Mouse (Mus musculus): ENCODE measurements around the gene Il34. TPM values are rescaled to one million over a fixed set of nuclear protein-coding genes. Genes with fewer than 3 reads are reported as not detected.
A peak's percentile ranks its signal among the peaks of the same experiment; 100 is the strongest.

The Il34 gene
- polyA plus RNA-seq, 1 experiment = 3.6 TPM

- no peaks in the 10 kb centered on the region for H3K4me1 ChIP-seq (ENCODE audit: control insufficient read depth, insufficient read depth, insufficient read length, low read length)
- no peak overlapping the region for H3K4me3 ChIP-seq (ENCODE audit: insufficient read depth, low read depth, low read length)
These were observed 12.9 kb upstream of the Il34 start for GRCm38 (mm10) chr8:110818593-110818992.

GRCm38 (mm10) chr8:110816990-110817389 is 11.3 kb upstream of the Il34 start:
- no peaks in the 10 kb centered on the region for H3K4me1 ChIP-seq (ENCODE audit: control insufficient read depth, insufficient read depth, insufficient read length, low read length)
- H3K4me3 ChIP-seq (ENCODE audit: insufficient read depth, low read depth, low read length) = no peak overlapping the region
- H3K27ac ChIP-seq (replicated peaks; ENCODE audit: low read depth, low read length) = no peak overlapping the region

More at GRCm38 (mm10) chr8:110818593-110818992, 12.9 kb upstream of the Il34 start:
- no peak overlapping the region for H3K27ac ChIP-seq (replicated peaks; ENCODE audit: low read depth, low read length)

- Histone ChIP-seq H3K27ac (replicated peaks; ENCODE audit: low read depth, low read length) (no peak overlapping the region), H3K4me1 (ENCODE audit: control insufficient read depth, insufficient read depth, insufficient read length, low read length) (peaks cover 6% of the 10 kb centered on the region; the same call in 1 of the 2 replicates), H3K4me3 (ENCODE audit: insufficient read depth, low read depth, low read length) (no peak overlapping the region)
These were observed 9.6 kb upstream of the Il34 start for GRCm38 (mm10) chr8:110815308-110815707.

GRCm38 (mm10) chr8:110813081-110813812 is 7.5 kb upstream of the Il34 start:
- Histone ChIP-seq H3K4me3 (ENCODE audit: insufficient read depth, low read depth, low read length) (no peak overlapping the region), H3K4me1 (ENCODE audit: control insufficient read depth, insufficient read depth, insufficient read length, low read length) (peaks cover 20% of the 10 kb centered on the region), H3K27ac (replicated peaks; ENCODE audit: low read depth, low read length) (no peak overlapping the region)

- Histone ChIP-seq H3K4me3 (ENCODE audit: insufficient read depth, low read depth, low read length) (no peak overlapping the region), H3K4me1 (ENCODE audit: control insufficient read depth, insufficient read depth, insufficient read length, low read length) (peaks cover 20% of the 10 kb centered on the region), H3K27ac (replicated peaks; ENCODE audit: low read depth, low read length) (no peak overlapping the region)
These were observed 6.8 kb upstream of the Il34 start for GRCm38 (mm10) chr8:110812349-110813080.

GRCm38 (mm10) chr8:110811793-110812192 is 6.1 kb upstream of the Il34 start:
- H3K4me1 ChIP-seq (ENCODE audit: control insufficient read depth, insufficient read depth, insufficient read length, low read length) = peaks cover 20% of the 10 kb centered on the region
- no peak overlapping the region for H3K4me3 ChIP-seq (ENCODE audit: insufficient read depth, low read depth, low read length)
- H3K27ac ChIP-seq (replicated peaks; ENCODE audit: low read depth, low read length) = no peak overlapping the region

- H3K4me1 ChIP-seq (ENCODE audit: control insufficient read depth, insufficient read depth, insufficient read length, low read length) = peaks cover 20% of the 10 kb centered on the region
- peak overlapping the region; percentile 20; the same call in 1 of the 2 replicates for H3K27ac ChIP-seq (replicated peaks; ENCODE audit: low read depth, low read length)
These were observed 5.4 kb upstream of the Il34 start for GRCm38 (mm10) chr8:110811116-110811515.

GRCm38 (mm10) chr8:110810481-110811065 is 4.8 kb upstream of the Il34 start:
- Histone ChIP-seq H3K4me1 (ENCODE audit: control insufficient read depth, insufficient read depth, insufficient read length, low read length) (peaks cover 20% of the 10 kb centered on the region), H3K27ac (replicated peaks; ENCODE audit: low read depth, low read length) (peak overlapping the region; percentile 20; the same call in 1 of the 2 replicates), H3K4me3 (ENCODE audit: insufficient read depth, low read depth, low read length) (no peak overlapping the region)

More at GRCm38 (mm10) chr8:110811116-110811515, 5.4 kb upstream of the Il34 start:
- no peak overlapping the region for H3K4me3 ChIP-seq (ENCODE audit: insufficient read depth, low read depth, low read length)

- Histone ChIP-seq H3K27ac (replicated peaks; ENCODE audit: low read depth, low read length) (peak overlapping the region; percentile 51), H3K4me1 (ENCODE audit: control insufficient read depth, insufficient read depth, insufficient read length, low read length) (peaks cover 20% of the 10 kb centered on the region), H3K4me3 (ENCODE audit: insufficient read depth, low read depth, low read length) (no peak overlapping the region)
These were observed 4.1 kb upstream of the Il34 start for GRCm38 (mm10) chr8:110809831-110810230.

GRCm38 (mm10) chr8:110808495-110809472 is 3.1 kb upstream of the Il34 start:
- Histone ChIP-seq H3K4me3 (ENCODE audit: insufficient read depth, low read depth, low read length) (no peak overlapping the region), H3K27ac (replicated peaks; ENCODE audit: low read depth, low read length) (peak overlapping the region; percentile 51), H3K4me1 (ENCODE audit: control insufficient read depth, insufficient read depth, insufficient read length, low read length) (peaks cover 20% of the 10 kb centered on the region)

GRCm38 (mm10) chr8:110806146-110806545 is 422 bp upstream of the Il34 start:
- H3K4me3 ChIP-seq (ENCODE audit: insufficient read depth, low read depth, low read length) = no peak overlapping the region
- peaks cover 31% of the 10 kb centered on the region for H3K4me1 ChIP-seq (ENCODE audit: control insufficient read depth, insufficient read depth, insufficient read length, low read length)
- no peak overlapping the region for H3K27ac ChIP-seq (replicated peaks; ENCODE audit: low read depth, low read length)

GRCm38 (mm10) chr8:110804825-110805514 is 754 bp downstream of the Il34 start:
- H3K4me1 ChIP-seq (ENCODE audit: control insufficient read depth, insufficient read depth, insufficient read length, low read length) = peaks cover 28% of the 10 kb centered on the region
- H3K27ac ChIP-seq (replicated peaks; ENCODE audit: low read depth, low read length) = no peak overlapping the region
- H3K4me3 ChIP-seq (ENCODE audit: insufficient read depth, low read depth, low read length) = 0 out of 2 replicates have a peak overlapping the region, but pooled peaks have one; percentile 26

GRCm38 (mm10) chr8:110803856-110804255 is 1.9 kb downstream of the Il34 start:
- H3K4me1 ChIP-seq (ENCODE audit: control insufficient read depth, insufficient read depth, insufficient read length, low read length) = peaks cover 19% of the 10 kb centered on the region
- H3K27ac ChIP-seq (replicated peaks; ENCODE audit: low read depth, low read length) = no peak overlapping the region
- H3K4me3 ChIP-seq (ENCODE audit: insufficient read depth, low read depth, low read length) = no peak overlapping the region

- peak overlapping the region; percentile 79 for H3K27ac ChIP-seq (replicated peaks; ENCODE audit: low read depth, low read length)
- H3K4me1 ChIP-seq (ENCODE audit: control insufficient read depth, insufficient read depth, insufficient read length, low read length) = peaks cover 14% of the 10 kb centered on the region
- H3K4me3 ChIP-seq (ENCODE audit: insufficient read depth, low read depth, low read length) = no peak overlapping the region
These were observed 2.7 kb downstream of the Il34 start for GRCm38 (mm10) chr8:110802988-110803387.

All from brown adipose tissue, adult 24 weeks (tissue).